Mouse (Mus musculus): ENCODE results near the gene I0C0044D17Rik. TPM values are rescaled to one million over a fixed set of nuclear protein-coding genes. Genes with fewer than 3 reads are reported as not detected.
"Not testable (repeated sequence)": the region's sequence is repeated elsewhere in the genome, so short reads cannot be mapped to it uniquely, and the experiment has no call there.

Gene I0C0044D17Rik
- not detected in 2 replicates for polyA plus RNA-seq (2016; fragmentation: Nextera tagmentation; extraction: Ambion mirVana)

- not testable (repeated sequence) for H3K4me1 ChIP-seq (replicated peaks); H3K27ac ChIP-seq (ENCODE audit: poor library complexity, severe bottlenecking); H3K4me2 ChIP-seq; H3K36me3 ChIP-seq; H3K9me3 ChIP-seq (replicated peaks); H3K4me3 ChIP-seq; H3K27me3 ChIP-seq (replicated peaks); H3K9ac ChIP-seq; ATAC-seq (ENCODE audit: insufficient number of reproducible peaks, low FRiP score)
- WGBS, result 89% methylated on average over 1 of the region's 1 CpGs
Measured at GRCm38 (mm10) chr4:98823740-98824139, at the start of gene I0C0044D17Rik. Gene I0C0044D17Rik, minus strand, starts transcription at chr4:98823840.

GRCm38 (mm10) chr4:98865386-98866237 lies 42.0 kb upstream of the I0C0044D17Rik start:
- H3K4me1 ChIP-seq (replicated peaks), result no peaks in the 10 kb centered on the region

GRCm38 (mm10) chr4:98864546-98864945 lies 40.9 kb upstream of the I0C0044D17Rik start:
- no peak for ATAC-seq (ENCODE audit: insufficient number of reproducible peaks, low FRiP score)
- Histone ChIP-seq H3K36me3 (no peaks in the 10 kb centered on the region), H3K27ac (ENCODE audit: poor library complexity, severe bottlenecking) (no peak overlapping the region), H3K9me3 (replicated peaks) (peaks cover 13% of the 10 kb centered on the region), H3K4me1 (replicated peaks) (no peaks in the 10 kb centered on the region), H3K27me3 (replicated peaks) (no peaks in the 10 kb centered on the region), H3K9ac (no peak overlapping the region), H3K4me3 (no peak overlapping the region), H3K4me2 (no peak overlapping the region)
- 73% methylated on average over 3 of the region's 3 CpGs for WGBS

More at GRCm38 (mm10) chr4:98865386-98866237, 42.0 kb upstream of the I0C0044D17Rik start:
- Histone ChIP-seq H3K4me3 (no peak overlapping the region), H3K9ac (no peak overlapping the region), H3K4me2 (no peak overlapping the region), H3K9me3 (replicated peaks) (peaks cover 7% of the 10 kb centered on the region; the same call in 1 of the 2 replicates), H3K36me3 (no peaks in the 10 kb centered on the region), H3K27me3 (replicated peaks) (no peaks in the 10 kb centered on the region), H3K27ac (ENCODE audit: poor library complexity, severe bottlenecking) (no peak overlapping the region)
- no peak for ATAC-seq (ENCODE audit: insufficient number of reproducible peaks, low FRiP score)
- WGBS, result 85% methylated on average over 14 of the region's 14 CpGs

GRCm38 (mm10) chr4:98864094-98864493 lies 40.5 kb upstream of the I0C0044D17Rik start:
- H3K9me3 ChIP-seq (replicated peaks), result peaks cover 14% of the 10 kb centered on the region
- H3K4me1 ChIP-seq (replicated peaks), result no peaks in the 10 kb centered on the region
- H3K36me3 ChIP-seq, result no peaks in the 10 kb centered on the region
- no peak overlapping the region for H3K9ac ChIP-seq
- H3K27me3 ChIP-seq (replicated peaks), result no peaks in the 10 kb centered on the region
- H3K4me3 ChIP-seq, result no peak overlapping the region
- no peak overlapping the region for H3K4me2 ChIP-seq
- WGBS, result 63% methylated on average over 1 of the region's 2 CpGs
- no peak overlapping the region for H3K27ac ChIP-seq (ENCODE audit: poor library complexity, severe bottlenecking)
- ATAC-seq (ENCODE audit: insufficient number of reproducible peaks, low FRiP score), result no peak

GRCm38 (mm10) chr4:98863451-98863850 lies 39.8 kb upstream of the I0C0044D17Rik start:
- Histone ChIP-seq H3K27ac (ENCODE audit: poor library complexity, severe bottlenecking) (no peak overlapping the region), H3K4me1 (replicated peaks) (no peaks in the 10 kb centered on the region), H3K4me3 (no peak overlapping the region), H3K4me2 (no peak overlapping the region), H3K9me3 (replicated peaks) (peaks cover 14% of the 10 kb centered on the region), H3K36me3 (no peaks in the 10 kb centered on the region), H3K9ac (no peak overlapping the region), H3K27me3 (replicated peaks) (no peaks in the 10 kb centered on the region)
- 79% methylated on average over 2 of the region's 2 CpGs for WGBS
- no peak for ATAC-seq (ENCODE audit: insufficient number of reproducible peaks, low FRiP score)

- peaks cover 7% of the 10 kb centered on the region for H3K9me3 ChIP-seq (replicated peaks)
- H3K9ac ChIP-seq, result no peak overlapping the region
Measured at GRCm38 (mm10) chr4:98858151-98858855, 34.7 kb upstream of the I0C0044D17Rik start.

GRCm38 (mm10) chr4:98857037-98857648 lies 33.5 kb upstream of the I0C0044D17Rik start:
- Histone ChIP-seq H3K9ac (no peak overlapping the region), H3K27ac (ENCODE audit: poor library complexity, severe bottlenecking) (peak overlapping the region; percentile 48; the same call in 1 of the 2 replicates), H3K4me1 (replicated peaks) (peaks cover 8% of the 10 kb centered on the region), H3K36me3 (no peaks in the 10 kb centered on the region), H3K27me3 (replicated peaks) (no peaks in the 10 kb centered on the region), H3K4me3 (no peak overlapping the region), H3K4me2 (no peak overlapping the region), H3K9me3 (replicated peaks) (peaks cover 7% of the 10 kb centered on the region)
- 52% methylated on average over 11 of the region's 11 CpGs for WGBS
- ATAC-seq (ENCODE audit: insufficient number of reproducible peaks, low FRiP score), result peak; percentile 51; the same call in 1 of the 2 replicates

More at GRCm38 (mm10) chr4:98858151-98858855, 34.7 kb upstream of the I0C0044D17Rik start:
- Histone ChIP-seq H3K4me3 (no peak overlapping the region), H3K27ac (ENCODE audit: poor library complexity, severe bottlenecking) (no peak overlapping the region), H3K36me3 (no peaks in the 10 kb centered on the region), H3K4me2 (no peak overlapping the region), H3K4me1 (replicated peaks) (peaks cover 8% of the 10 kb centered on the region), H3K27me3 (replicated peaks) (no peaks in the 10 kb centered on the region)
- ATAC-seq (ENCODE audit: insufficient number of reproducible peaks, low FRiP score), result no peak
- 72% methylated on average over 4 of the region's 4 CpGs for WGBS

- Histone ChIP-seq H3K36me3 (no peaks in the 10 kb centered on the region), H3K4me3 (no peak overlapping the region), H3K9ac (no peak overlapping the region), H3K4me1 (replicated peaks) (peaks cover 8% of the 10 kb centered on the region), H3K27me3 (replicated peaks) (no peaks in the 10 kb centered on the region), H3K9me3 (replicated peaks) (peaks cover 5% of the 10 kb centered on the region; the same call in 1 of the 2 replicates), H3K4me2 (no peak overlapping the region), H3K27ac (ENCODE audit: poor library complexity, severe bottlenecking) (no peak overlapping the region)
- ATAC-seq (ENCODE audit: insufficient number of reproducible peaks, low FRiP score), result no peak
- 72% methylated on average over 4 of the region's 4 CpGs for WGBS
Measured at GRCm38 (mm10) chr4:98853926-98854325, 30.3 kb upstream of the I0C0044D17Rik start.

GRCm38 (mm10) chr4:98850485-98850884 lies 26.8 kb upstream of the I0C0044D17Rik start:
- not testable (repeated sequence) for H3K9me3 ChIP-seq (replicated peaks); H3K36me3 ChIP-seq; H3K27ac ChIP-seq (ENCODE audit: poor library complexity, severe bottlenecking); ATAC-seq (ENCODE audit: insufficient number of reproducible peaks, low FRiP score); H3K4me3 ChIP-seq; H3K27me3 ChIP-seq (replicated peaks); H3K4me2 ChIP-seq; H3K9ac ChIP-seq; H3K4me1 ChIP-seq (replicated peaks)
- 65% methylated on average over 1 of the region's 1 CpGs for WGBS

GRCm38 (mm10) chr4:98847120-98847885 lies 23.7 kb upstream of the I0C0044D17Rik start:
- Histone ChIP-seq H3K4me3 (no peak overlapping the region), H3K4me1 (replicated peaks) (peaks cover 6% of the 10 kb centered on the region), H3K27me3 (replicated peaks) (no peaks in the 10 kb centered on the region), H3K4me2 (no peak overlapping the region), H3K9me3 (replicated peaks) (peaks cover 5% of the 10 kb centered on the region; the same call in 1 of the 2 replicates), H3K36me3 (no peaks in the 10 kb centered on the region), H3K9ac (no peak overlapping the region), H3K27ac (ENCODE audit: poor library complexity, severe bottlenecking) (no peak overlapping the region)
- no peak for ATAC-seq (ENCODE audit: insufficient number of reproducible peaks, low FRiP score)
- 51% methylated on average over 6 of the region's 6 CpGs for WGBS

Measured in heart, embryonic 12.5 days (tissue).